Mouse (Mus musculus) testis, adult 2 months (tissue): ENCODE results near the gene Gse1. TPM values are rescaled to one million over a fixed set of nuclear protein-coding genes. Genes with fewer than 3 reads are reported as not detected.

Experiments
- H3K27ac ChIP-seq: fragments of 200-500 bp; 2 replicates; pipeline ENCODE4 v1.5.1; 2012; ENCODE audit warnings: low read depth, low read length; ENCODE audit not compliant: control insufficient read depth, insufficient read depth
- H3K27me3 ChIP-seq: fragments of 200-500 bp; 2 replicates; pipeline ENCODE4 v1.6.1; 2012; ENCODE audit warnings: mild to moderate bottlenecking, low read length, moderate library complexity; ENCODE audit not compliant: control insufficient read depth, insufficient read depth
- H3K36me3 ChIP-seq: fragments of 200-500 bp; 2 replicates; pipeline ENCODE4 v1.6.1; 2012; ENCODE audit warnings: mild to moderate bottlenecking, low read length; ENCODE audit not compliant: control insufficient read depth, insufficient read depth
- H3K4me1 ChIP-seq: fragments of 200-500 bp; 2 replicates; pipeline ENCODE4 v1.6.1; 2012; ENCODE audit warnings: low read length; ENCODE audit not compliant: control insufficient read depth, insufficient read depth
- H3K4me3 ChIP-seq: fragments of 200-500 bp; 2 replicates; pipeline ENCODE4 v1.5.1; 2012; ENCODE audit warnings: low read depth, mild to moderate bottlenecking, low read length, moderate library complexity, mixed read lengths; ENCODE audit not compliant: control insufficient read depth
- CTCF ChIP-seq: fragments of 200-500 bp; IDR thresholded peaks from 2 replicates; pipeline ENCODE4 v1.5.1; 2012; ENCODE audit warnings: low read depth, mild to moderate bottlenecking, inconsistent platforms, low read length, moderate library complexity; ENCODE audit not compliant: control insufficient read depth, insufficient read depth, insufficient replicate concordance
- POLR2A ChIP-seq: fragments of 200-500 bp; IDR thresholded peaks from 2 replicates; pipeline ENCODE4 v1.6.1; 2012; ENCODE audit warnings: low read depth, mild to moderate bottlenecking, inconsistent platforms, low read length, moderate library complexity; ENCODE audit not compliant: control insufficient read depth
- polyA plus RNA-seq: library from polyadenylated mRNA; depleted of rRNA; stranded (reverse); fragments of >200 nt; gene quantifications from 2 replicates; pipeline ENCODE4 v1.2.3, GENCODE M21; 2012

Gse1 gene
- polyA plus RNA-seq, 1 experiment, result 4.0 TPM

GRCm38 (mm10) chr8:120230081-120230480 is 1.8 kb downstream of the Gse1 start:
- TF ChIP-seq POLR2A (no peak), CTCF (no peak)
- Histone ChIP-seq H3K4me1 (peaks cover 12% of the 10 kb centered on the region), H3K27ac (no peak overlapping the region), H3K4me3 (no peak overlapping the region), H3K36me3 (no peaks in the 10 kb centered on the region), H3K27me3 (no peaks in the 10 kb centered on the region)

GRCm38 (mm10) chr8:120230715-120231614 is 2.7 kb downstream of the Gse1 start:
- Histone ChIP-seq H3K27me3 (no peaks in the 10 kb centered on the region), H3K4me1 (peaks cover 12% of the 10 kb centered on the region)

GRCm38 (mm10) chr8:120231870-120232269 is 3.6 kb downstream of the Gse1 start:
- H3K36me3 ChIP-seq, result no peaks in the 10 kb centered on the region
- H3K27me3 ChIP-seq, result no peaks in the 10 kb centered on the region
- TF ChIP-seq CTCF (no peak), POLR2A (no peak)
- H3K27ac ChIP-seq, result no peak overlapping the region
- H3K4me1 ChIP-seq, result peaks cover 12% of the 10 kb centered on the region
- no peak overlapping the region for H3K4me3 ChIP-seq

More at GRCm38 (mm10) chr8:120230715-120231614, 2.7 kb downstream of the Gse1 start:
- no peak for TF ChIP-seq POLR2A
- TF ChIP-seq CTCF, result no peak
- Histone ChIP-seq H3K27ac (no peak overlapping the region), H3K4me3 (no peak overlapping the region), H3K36me3 (no peaks in the 10 kb centered on the region)

- Histone ChIP-seq H3K27ac (no peak overlapping the region), H3K36me3 (no peaks in the 10 kb centered on the region), H3K4me3 (no peak overlapping the region), H3K27me3 (no peaks in the 10 kb centered on the region), H3K4me1 (peaks cover 9% of the 10 kb centered on the region)
- TF ChIP-seq CTCF (no peak), POLR2A (no peak)
Measured at GRCm38 (mm10) chr8:120232398-120232797, 4.1 kb downstream of the Gse1 start.

GRCm38 (mm10) chr8:120232913-120233312 is 4.7 kb downstream of the Gse1 start:
- no peak overlapping the region for H3K4me3 ChIP-seq
- H3K36me3 ChIP-seq, result no peaks in the 10 kb centered on the region
- H3K4me1 ChIP-seq, result peaks cover 9% of the 10 kb centered on the region
- no peak for TF ChIP-seq POLR2A
- no peak for TF ChIP-seq CTCF
- H3K27ac ChIP-seq, result no peak overlapping the region
- no peaks in the 10 kb centered on the region for H3K27me3 ChIP-seq

- peaks cover 5% of the 10 kb centered on the region for H3K4me1 ChIP-seq
- TF ChIP-seq CTCF (no peak), POLR2A (no peak)
- no peak overlapping the region for H3K27ac ChIP-seq
- no peaks in the 10 kb centered on the region for H3K27me3 ChIP-seq
- H3K4me3 ChIP-seq, result no peak overlapping the region
- H3K36me3 ChIP-seq, result no peaks in the 10 kb centered on the region
Measured at GRCm38 (mm10) chr8:120234457-120234856, 6.2 kb downstream of the Gse1 start.

GRCm38 (mm10) chr8:120234866-120235265 is 6.6 kb downstream of the Gse1 start:
- no peak for TF ChIP-seq POLR2A
- no peak for TF ChIP-seq CTCF
- no peaks in the 10 kb centered on the region for H3K27me3 ChIP-seq
- H3K4me3 ChIP-seq, result no peak overlapping the region
- H3K36me3 ChIP-seq, result no peaks in the 10 kb centered on the region
- H3K4me1 ChIP-seq, result peaks cover 1% of the 10 kb centered on the region
- H3K27ac ChIP-seq, result no peak overlapping the region
